Mouse (Mus musculus): ENCODE data around the gene Pkd1. TPM values are rescaled to one million over a fixed set of nuclear protein-coding genes. Genes with fewer than 3 reads are reported as not detected.

The Pkd1 gene
- polyA plus RNA-seq, 1 experiment from 2014 or later, result 27.6 TPM

- no peaks in the 10 kb centered on the region for H3K4me1 ChIP-seq (replicated peaks; ENCODE audit: control insufficient read depth, insufficient read depth, low read length)
- 87% methylated on average over 5 of the region's 5 CpGs for WGBS
- peaks cover 55% of the 10 kb centered on the region for H3K36me3 ChIP-seq (ENCODE audit: control insufficient read depth, insufficient read depth)
- no peaks in the 10 kb centered on the region for H3K27me3 ChIP-seq (replicated peaks; ENCODE audit: control insufficient read depth, insufficient read depth, low read length)
- no peak overlapping the region for H3K9ac ChIP-seq (replicated peaks; ENCODE audit: low read depth, low read length)
- no peak overlapping the region for H3K4me2 ChIP-seq (ENCODE audit: low read length)
- H3K27ac ChIP-seq (ENCODE audit: low read length), result no peak overlapping the region
- H3K9me3 ChIP-seq (ENCODE audit: control insufficient read depth, low read length), result no peaks in the 10 kb centered on the region
- no peak for ATAC-seq
- no peak overlapping the region for H3K4me3 ChIP-seq (replicated peaks; ENCODE audit: low read length)
Observed at GRCm38 (mm10) chr17:24593248-24593647, 43.6 kb downstream of the Pkd1 start.

GRCm38 (mm10) chr17:24593992-24594890 lies 44.6 kb downstream of the Pkd1 start:
- 94% methylated on average over 26 of the region's 26 CpGs for WGBS

GRCm38 (mm10) chr17:24595126-24596072 lies 45.8 kb downstream of the Pkd1 start:
- H3K9me3 ChIP-seq (ENCODE audit: control insufficient read depth, low read length), result no peaks in the 10 kb centered on the region
- no peak for ATAC-seq
- 76% methylated on average over 17 of the region's 17 CpGs for WGBS

More at GRCm38 (mm10) chr17:24593992-24594890, 44.6 kb downstream of the Pkd1 start:
- Histone ChIP-seq H3K4me2 (ENCODE audit: low read length) (no peak overlapping the region), H3K9me3 (ENCODE audit: control insufficient read depth, low read length) (no peaks in the 10 kb centered on the region), H3K4me1 (replicated peaks; ENCODE audit: control insufficient read depth, insufficient read depth, low read length) (no peaks in the 10 kb centered on the region), H3K4me3 (replicated peaks; ENCODE audit: low read length) (no peak overlapping the region), H3K36me3 (ENCODE audit: control insufficient read depth, insufficient read depth) (peaks cover 55% of the 10 kb centered on the region), H3K27ac (ENCODE audit: low read length) (no peak overlapping the region), H3K27me3 (replicated peaks; ENCODE audit: control insufficient read depth, insufficient read depth, low read length) (no peaks in the 10 kb centered on the region), H3K9ac (replicated peaks; ENCODE audit: low read depth, low read length) (no peak overlapping the region)
- 0 out of 2 replicates have a peak, but pooled peaks have one; percentile 28 for ATAC-seq

GRCm38 (mm10) chr17:24596073-24596466 lies 46.4 kb downstream of the Pkd1 start:
- Histone ChIP-seq H3K27ac (ENCODE audit: low read length) (no peak overlapping the region), H3K4me1 (replicated peaks; ENCODE audit: control insufficient read depth, insufficient read depth, low read length) (no peaks in the 10 kb centered on the region), H3K9me3 (ENCODE audit: control insufficient read depth, low read length) (no peaks in the 10 kb centered on the region), H3K27me3 (replicated peaks; ENCODE audit: control insufficient read depth, insufficient read depth, low read length) (no peaks in the 10 kb centered on the region), H3K36me3 (ENCODE audit: control insufficient read depth, insufficient read depth) (peaks cover 47% of the 10 kb centered on the region), H3K4me3 (replicated peaks; ENCODE audit: low read length) (no peak overlapping the region), H3K4me2 (ENCODE audit: low read length) (no peak overlapping the region), H3K9ac (replicated peaks; ENCODE audit: low read depth, low read length) (no peak overlapping the region)
- WGBS, result 80% methylated on average over 5 of the region's 5 CpGs
- no peak for ATAC-seq

More at GRCm38 (mm10) chr17:24595126-24596072, 45.8 kb downstream of the Pkd1 start:
- H3K36me3 ChIP-seq (ENCODE audit: control insufficient read depth, insufficient read depth), result peaks cover 52% of the 10 kb centered on the region
- H3K4me2 ChIP-seq (ENCODE audit: low read length), result no peak overlapping the region
- H3K9ac ChIP-seq (replicated peaks; ENCODE audit: low read depth, low read length), result no peak overlapping the region
- no peaks in the 10 kb centered on the region for H3K4me1 ChIP-seq (replicated peaks; ENCODE audit: control insufficient read depth, insufficient read depth, low read length)
- H3K27ac ChIP-seq (ENCODE audit: low read length), result no peak overlapping the region
- H3K27me3 ChIP-seq (replicated peaks; ENCODE audit: control insufficient read depth, insufficient read depth, low read length), result no peaks in the 10 kb centered on the region
- no peak overlapping the region for H3K4me3 ChIP-seq (replicated peaks; ENCODE audit: low read length)

- WGBS, result 88% methylated on average over 19 of the region's 19 CpGs
- H3K27ac ChIP-seq (ENCODE audit: low read length), result no peak overlapping the region
- ATAC-seq, result no peak
Observed at GRCm38 (mm10) chr17:24596471-24597183, 47.0 kb downstream of the Pkd1 start.

GRCm38 (mm10) chr17:24597989-24598388 lies 48.4 kb downstream of the Pkd1 start:
- H3K4me2 ChIP-seq (ENCODE audit: low read length), result no peak overlapping the region
- no peaks in the 10 kb centered on the region for H3K4me1 ChIP-seq (replicated peaks; ENCODE audit: control insufficient read depth, insufficient read depth, low read length)
- H3K4me3 ChIP-seq (replicated peaks; ENCODE audit: low read length), result no peak overlapping the region
- no peak overlapping the region for H3K9ac ChIP-seq (replicated peaks; ENCODE audit: low read depth, low read length)
- peaks cover 44% of the 10 kb centered on the region for H3K36me3 ChIP-seq (ENCODE audit: control insufficient read depth, insufficient read depth)
- no peaks in the 10 kb centered on the region for H3K27me3 ChIP-seq (replicated peaks; ENCODE audit: control insufficient read depth, insufficient read depth, low read length)
- WGBS, result 96% methylated on average over 3 of the region's 3 CpGs
- no peaks in the 10 kb centered on the region for H3K9me3 ChIP-seq (ENCODE audit: control insufficient read depth, low read length)
- ATAC-seq, result no peak
- no peak overlapping the region for H3K27ac ChIP-seq (ENCODE audit: low read length)

More at GRCm38 (mm10) chr17:24596471-24597183, 47.0 kb downstream of the Pkd1 start:
- H3K9ac ChIP-seq (replicated peaks; ENCODE audit: low read depth, low read length), result no peak overlapping the region
- no peaks in the 10 kb centered on the region for H3K4me1 ChIP-seq (replicated peaks; ENCODE audit: control insufficient read depth, insufficient read depth, low read length)
- H3K36me3 ChIP-seq (ENCODE audit: control insufficient read depth, insufficient read depth), result peaks cover 46% of the 10 kb centered on the region
- H3K27me3 ChIP-seq (replicated peaks; ENCODE audit: control insufficient read depth, insufficient read depth, low read length), result no peaks in the 10 kb centered on the region
- no peak overlapping the region for H3K4me3 ChIP-seq (replicated peaks; ENCODE audit: low read length)
- no peaks in the 10 kb centered on the region for H3K9me3 ChIP-seq (ENCODE audit: control insufficient read depth, low read length)
- no peak overlapping the region for H3K4me2 ChIP-seq (ENCODE audit: low read length)

GRCm38 (mm10) chr17:24600502-24600901 lies 50.9 kb downstream of the Pkd1 start:
- ATAC-seq, result no peak
- Histone ChIP-seq H3K4me2 (ENCODE audit: low read length) (no peak overlapping the region), H3K27me3 (replicated peaks; ENCODE audit: control insufficient read depth, insufficient read depth, low read length) (no peaks in the 10 kb centered on the region), H3K9me3 (ENCODE audit: control insufficient read depth, low read length) (no peaks in the 10 kb centered on the region), H3K27ac (ENCODE audit: low read length) (no peak overlapping the region), H3K9ac (replicated peaks; ENCODE audit: low read depth, low read length) (no peak overlapping the region), H3K36me3 (ENCODE audit: control insufficient read depth, insufficient read depth) (peaks cover 39% of the 10 kb centered on the region), H3K4me3 (replicated peaks; ENCODE audit: low read length) (no peak overlapping the region), H3K4me1 (replicated peaks; ENCODE audit: control insufficient read depth, insufficient read depth, low read length) (no peaks in the 10 kb centered on the region)
- WGBS, result 88% methylated on average over 4 of the region's 4 CpGs

GRCm38 (mm10) chr17:24603961-24604360 lies 54.3 kb downstream of the Pkd1 start:
- Histone ChIP-seq H3K36me3 (ENCODE audit: control insufficient read depth, insufficient read depth) (peaks cover 26% of the 10 kb centered on the region), H3K4me1 (replicated peaks; ENCODE audit: control insufficient read depth, insufficient read depth, low read length) (no peaks in the 10 kb centered on the region), H3K27ac (ENCODE audit: low read length) (no peak overlapping the region), H3K9ac (replicated peaks; ENCODE audit: low read depth, low read length) (no peak overlapping the region), H3K4me3 (replicated peaks; ENCODE audit: low read length) (no peak overlapping the region), H3K4me2 (ENCODE audit: low read length) (no peak overlapping the region), H3K27me3 (replicated peaks; ENCODE audit: control insufficient read depth, insufficient read depth, low read length) (no peaks in the 10 kb centered on the region), H3K9me3 (ENCODE audit: control insufficient read depth, low read length) (no peaks in the 10 kb centered on the region)
- ATAC-seq, result no peak
- 93% methylated on average over 8 of the region's 8 CpGs for WGBS

Measured in forebrain, embryonic 16.5 days (tissue).